Comparison of ENCODE assay signal across 15 mouse cellular contexts in genomic region chr14:32017448-32017847, GRCm38 (mm10). TPM values are rescaled to one million over a fixed set of nuclear protein-coding genes. Genes with fewer than 3 reads are reported as not detected.
DNase-seq lines count a peak whose midpoint lies in the region; ATAC-seq lines count a peak whose summit lies in the region.
"Had no signal": no experiment of that assay in that cellular context is flagged by ENCODE, and none has a peak within 500 bp of the region (broad histone marks: within the 10 kb centered on the region; RNA-seq: fewer than 3 reads in every experiment).

No protein-coding gene starts in this region.

- peaks cover 24% of the 10 kb centered on the region for H3K4me1 ChIP-seq in lung, embryonic 16.5 days (replicated peaks; ENCODE audit: control insufficient read depth, insufficient read depth, low read length)
- H3K4me1 ChIP-seq in hindbrain, embryonic 12.5 days: peaks cover 12% of the 10 kb centered on the region
- peaks cover 27% of the 10 kb centered on the region for H3K4me1 ChIP-seq in limb, embryonic 15.5 days
- H3K4me1 ChIP-seq in neural tube, embryonic 15.5 days: peaks cover 13% of the 10 kb centered on the region
- peaks cover 27% of the 10 kb centered on the region for H3K4me1 ChIP-seq in liver, embryonic 12.5 days

- 74% methylated on average over 2 of the region's 2 CpGs for WGBS in lung, embryonic 16.5 days
- WGBS in hindbrain, embryonic 12.5 days: 60% methylated on average over 2 of the region's 2 CpGs
- 64% methylated on average over 2 of the region's 2 CpGs for WGBS in limb, embryonic 15.5 days
- WGBS in neural tube, embryonic 15.5 days: 34% methylated on average over 2 of the region's 2 CpGs
- 63% methylated on average over 2 of the region's 2 CpGs for WGBS in liver, embryonic 12.5 days (ENCODE audit: insufficient replicate concordance)

- H3K27ac ChIP-seq in lung, embryonic 16.5 days (ENCODE audit: low read length): no peak overlapping the region
- peak overlapping the region; percentile 79 for H3K27ac ChIP-seq in hindbrain, embryonic 12.5 days
- H3K27ac ChIP-seq in limb, embryonic 15.5 days: peak overlapping the region; percentile 76
- H3K27ac ChIP-seq in neural tube, embryonic 15.5 days (replicated peaks): peak overlapping the region; percentile 75
- H3K27ac ChIP-seq in liver, embryonic 12.5 days: no peak overlapping the region
- H3K27ac ChIP-seq: liver, embryonic 15.5 days; macrophage had no signal

- no peaks in the 10 kb centered on the region for H3K9me3 ChIP-seq in lung, embryonic 16.5 days (ENCODE audit: control insufficient read depth, low read length)
- no peaks in the 10 kb centered on the region for H3K9me3 ChIP-seq in hindbrain, embryonic 12.5 days (replicated peaks)
- no peaks in the 10 kb centered on the region for H3K9me3 ChIP-seq in limb, embryonic 15.5 days
- no peaks in the 10 kb centered on the region for H3K9me3 ChIP-seq in neural tube, embryonic 15.5 days (replicated peaks)
- H3K9me3 ChIP-seq in liver, embryonic 12.5 days (replicated peaks): no peaks in the 10 kb centered on the region
- H3K9me3 ChIP-seq: liver, embryonic 15.5 days had no signal

- no peak overlapping the region for H3K9ac ChIP-seq in lung, embryonic 16.5 days (ENCODE audit: low read length)
- no peak overlapping the region for H3K9ac ChIP-seq in hindbrain, embryonic 12.5 days
- H3K9ac ChIP-seq in limb, embryonic 15.5 days: no peak overlapping the region
- H3K9ac ChIP-seq in neural tube, embryonic 15.5 days (replicated peaks): no peak overlapping the region
- H3K9ac ChIP-seq in liver, embryonic 12.5 days: no peak overlapping the region
- H3K9ac ChIP-seq: liver, embryonic 15.5 days had no signal

- 0 out of 2 replicates have a peak overlapping the region, but pooled peaks have one; percentile 12 for H3K4me2 ChIP-seq in lung, embryonic 16.5 days (ENCODE audit: low read depth, low read length)
- peak overlapping the region; percentile 21; the same call in 1 of the 2 replicates for H3K4me2 ChIP-seq in hindbrain, embryonic 12.5 days (replicated peaks)
- peak overlapping the region; percentile 12; the same call in 1 of the 2 replicates for H3K4me2 ChIP-seq in limb, embryonic 15.5 days
- peak overlapping the region; percentile 37 for H3K4me2 ChIP-seq in neural tube, embryonic 15.5 days
- H3K4me2 ChIP-seq in liver, embryonic 12.5 days: no peak overlapping the region
- H3K4me2 ChIP-seq: liver, embryonic 15.5 days had no signal

- no peak overlapping the region for H3K4me3 ChIP-seq in lung, embryonic 16.5 days (ENCODE audit: low read length)
- no peak overlapping the region for H3K4me3 ChIP-seq in hindbrain, embryonic 12.5 days
- no peak overlapping the region for H3K4me3 ChIP-seq in limb, embryonic 15.5 days
- no peak overlapping the region for H3K4me3 ChIP-seq in neural tube, embryonic 15.5 days (replicated peaks)
- no peak overlapping the region for H3K4me3 ChIP-seq in liver, embryonic 12.5 days
- H3K4me3 ChIP-seq: liver, embryonic 15.5 days; myocyte had no signal

- H3K36me3 ChIP-seq in lung, embryonic 16.5 days (ENCODE audit: control insufficient read depth, insufficient read depth, low read length): no peaks in the 10 kb centered on the region
- no peaks in the 10 kb centered on the region for H3K36me3 ChIP-seq in hindbrain, embryonic 12.5 days
- H3K36me3 ChIP-seq in limb, embryonic 15.5 days: no peaks in the 10 kb centered on the region
- no peaks in the 10 kb centered on the region for H3K36me3 ChIP-seq in neural tube, embryonic 15.5 days
- no peaks in the 10 kb centered on the region for H3K36me3 ChIP-seq in liver, embryonic 12.5 days
- H3K36me3 ChIP-seq: liver, embryonic 15.5 days had no signal

- DNase-seq in lung, postnatal 25 days (ENCODE audit: low spot score): no peak
- no peak for DNase-seq in urinary bladder, adult 2 months (ENCODE audit: low spot score)
- DNase-seq: cerebellum, adult 11 months; gastrocnemius, postnatal 25 days had no signal

- no peak for ATAC-seq in lung, embryonic 16.5 days (ENCODE audit: low read depth)
- ATAC-seq in hindbrain, embryonic 12.5 days (ENCODE audit: low FRiP score): peak; percentile 53; the same call in 1 of the 2 replicates
- no peak for ATAC-seq in limb, embryonic 15.5 days (ENCODE audit: insufficient number of reproducible peaks, low FRiP score, low TSS enrichment, low read depth)
- ATAC-seq in neural tube, embryonic 15.5 days (ENCODE audit: low FRiP score): peak; percentile 32; the same call in 1 of the 2 replicates
- no peak for ATAC-seq in liver, embryonic 12.5 days
- no peak for ATAC-seq in frontal cortex, adult (ENCODE audit: low TSS enrichment)
- ATAC-seq: activated CD4-positive, CD25-positive, alpha-beta regulatory T cell, adult 4 months; inflammation-experienced regulatory T-cells, adult 6 months had no signal

- no peaks in the 10 kb centered on the region for H3K27me3 ChIP-seq in lung, embryonic 16.5 days (ENCODE audit: control insufficient read depth, insufficient read depth, low read depth, low read length)
- no peaks in the 10 kb centered on the region for H3K27me3 ChIP-seq in hindbrain, embryonic 12.5 days
- H3K27me3 ChIP-seq in limb, embryonic 15.5 days: no peaks in the 10 kb centered on the region
- H3K27me3 ChIP-seq in neural tube, embryonic 15.5 days (replicated peaks): no peaks in the 10 kb centered on the region
- H3K27me3 ChIP-seq in liver, embryonic 12.5 days (replicated peaks): peaks cover 4% of the 10 kb centered on the region; the same call in 1 of the 2 replicates
- H3K27me3 ChIP-seq: liver, embryonic 15.5 days had no signal

RNA-seq across cellular contexts. Expression of gene Galnt15, which starts 11.3 kb away (rescaled TPM):
- polyA plus RNA-seq in lung, embryonic 16.5 days (2015; fragmentation: Nextera tagmentation; extraction: Ambion mirVana): 0.15 and 0.31 TPM in 2 replicates
- 0.12 and 0.14 TPM in 2 replicates for polyA plus RNA-seq in hindbrain, embryonic 12.5 days (2016; fragmentation: Nextera tagmentation; extraction: Ambion mirVana)
- 0.24 and 0.26 TPM in 2 replicates for polyA plus RNA-seq in limb, embryonic 15.5 days (2015; fragmentation: Nextera tagmentation; extraction: Ambion mirVana)
- polyA plus RNA-seq in neural tube, embryonic 15.5 days (2015; fragmentation: Nextera tagmentation; extraction: Ambion mirVana): 0.38 and 0.52 TPM in 2 replicates
- polyA plus RNA-seq in liver, embryonic 12.5 days (2016; fragmentation: Nextera tagmentation; extraction: Ambion mirVana): 0.02 TPM in 1 of 2 replicates, not detected in the other
- polyA plus RNA-seq in urinary bladder, adult 2 months (2012; rRNA removed): 14.0 and 20.8 TPM in 2 replicates
- polyA plus RNA-seq: activated CD4-positive, CD25-positive, alpha-beta regulatory T cell, adult 4 months; inflammation-experienced regulatory T-cells, adult 6 months; liver, embryonic 15.5 days; macrophage; myocyte had no signal

Comparison
In these comparisons a context has a peak if more than half of its experiments do, and no peak if none do; other contexts are left out.
1. ATAC-seq: peak in hindbrain, embryonic 12.5 days (single experiment) and neural tube, embryonic 15.5 days (single experiment); none in lung, embryonic 16.5 days (single experiment), limb, embryonic 15.5 days (single experiment), liver, embryonic 12.5 days (single experiment) and frontal cortex, adult (single experiment).
2. H3K27ac ChIP-seq: peak in hindbrain, embryonic 12.5 days (single experiment), limb, embryonic 15.5 days (single experiment) and neural tube, embryonic 15.5 days (single experiment); none in lung, embryonic 16.5 days (single experiment) and liver, embryonic 12.5 days (single experiment).